Mouse (Mus musculus): ENCODE measurements around the gene Paics. TPM values are rescaled to one million over a fixed set of nuclear protein-coding genes. Genes with fewer than 3 reads are reported as not detected.
A peak's percentile ranks its signal among the peaks of the same experiment; 100 is the strongest.

Gene Paics
- polyA plus RNA-seq, 1 experiment from 2014 or later, result 252 TPM

- H3K27me3 ChIP-seq (ENCODE audit: insufficient read depth, low read length), result no peaks in the 10 kb centered on the region
- DNase-seq (ENCODE audit: low spot score) (peak; percentile 83), ATAC-seq (replicated peaks; ENCODE audit: low FRiP score, low read depth) (peak; percentile 68; the same call in 1 of the 2 replicates)
- peak overlapping the region; percentile 36 for H3K4me2 ChIP-seq (ENCODE audit: low read length)
- 0 out of 2 replicates have a peak, but pooled peaks cover 4% of the 10 kb centered on the region for H3K9me3 ChIP-seq (replicated peaks; ENCODE audit: low read length)
- no peak overlapping the region for H3K4me3 ChIP-seq (replicated peaks; ENCODE audit: low read depth, low read length)
- TF ChIP-seq CTCF (IDR thresholded peaks at IDR 0.05; ENCODE audit: low read depth), result no peak
- H3K36me3 ChIP-seq (ENCODE audit: insufficient read depth, low read length), result peaks cover 16% of the 10 kb centered on the region
- H3K27ac ChIP-seq, result peak overlapping the region; percentile 80
- WGBS, result 52% methylated on average over 7 of the region's 7 CpGs
- 0 out of 2 replicates have a peak, but pooled peaks cover 3% of the 10 kb centered on the region for H3K4me1 ChIP-seq (replicated peaks; ENCODE audit: insufficient read depth, low read length)
- H3K9ac ChIP-seq (ENCODE audit: low read depth, low read length), result no peak overlapping the region
These were observed 21.8 kb upstream of the Paics start for GRCm38 (mm10) chr5:76929180-76929877.

- Histone ChIP-seq H3K9ac (ENCODE audit: low read depth, low read length) (no peak overlapping the region), H3K4me2 (ENCODE audit: low read length) (no peak overlapping the region), H3K27ac (no peak overlapping the region), H3K4me1 (replicated peaks; ENCODE audit: insufficient read depth, low read length) (no peaks in the 10 kb centered on the region), H3K4me3 (replicated peaks; ENCODE audit: low read depth, low read length) (no peak overlapping the region), H3K27me3 (ENCODE audit: insufficient read depth, low read length) (no peaks in the 10 kb centered on the region), H3K36me3 (ENCODE audit: insufficient read depth, low read length) (no peaks in the 10 kb centered on the region), H3K9me3 (replicated peaks; ENCODE audit: low read length) (no peaks in the 10 kb centered on the region)
- WGBS, result 95% methylated on average over 8 of the region's 8 CpGs
- ATAC-seq (replicated peaks; ENCODE audit: low FRiP score, low read depth), result no peak
- no peak for DNase-seq (ENCODE audit: low spot score)
- no peak for TF ChIP-seq CTCF (IDR thresholded peaks at IDR 0.05; ENCODE audit: low read depth)
These were observed 11.4 kb upstream of the Paics start for GRCm38 (mm10) chr5:76939717-76940116.

GRCm38 (mm10) chr5:76941975-76942374, 9.1 kb upstream of the Paics start:
- peak overlapping the region; percentile 37; the same call in 1 of the 2 replicates for H3K27ac ChIP-seq
- DNase-seq (ENCODE audit: low spot score), result no peak
- no peak for ATAC-seq (replicated peaks; ENCODE audit: low FRiP score, low read depth)

GRCm38 (mm10) chr5:76942505-76942904, 8.6 kb upstream of the Paics start:
- DNase-seq (ENCODE audit: low spot score), result no peak
- no peak overlapping the region for H3K4me3 ChIP-seq (replicated peaks; ENCODE audit: low read depth, low read length)
- H3K27ac ChIP-seq, result peak overlapping the region; percentile 64
- ATAC-seq (replicated peaks; ENCODE audit: low FRiP score, low read depth), result peak; percentile 89
- no peaks in the 10 kb centered on the region for H3K9me3 ChIP-seq (replicated peaks; ENCODE audit: low read length)
- no peaks in the 10 kb centered on the region for H3K36me3 ChIP-seq (ENCODE audit: insufficient read depth, low read length)
- 53% methylated on average over 4 of the region's 4 CpGs for WGBS
- H3K4me2 ChIP-seq (ENCODE audit: low read length), result no peak overlapping the region
- H3K27me3 ChIP-seq (ENCODE audit: insufficient read depth, low read length), result no peaks in the 10 kb centered on the region
- no peak for TF ChIP-seq CTCF (IDR thresholded peaks at IDR 0.05; ENCODE audit: low read depth)
- H3K9ac ChIP-seq (ENCODE audit: low read depth, low read length), result no peak overlapping the region
- H3K4me1 ChIP-seq (replicated peaks; ENCODE audit: insufficient read depth, low read length), result peaks cover 10% of the 10 kb centered on the region; the same call in 1 of the 2 replicates

More at GRCm38 (mm10) chr5:76941975-76942374, 9.1 kb upstream of the Paics start:
- Histone ChIP-seq H3K9ac (ENCODE audit: low read depth, low read length) (no peak overlapping the region), H3K4me1 (replicated peaks; ENCODE audit: insufficient read depth, low read length) (peaks cover 5% of the 10 kb centered on the region; the same call in 1 of the 2 replicates), H3K36me3 (ENCODE audit: insufficient read depth, low read length) (no peaks in the 10 kb centered on the region), H3K9me3 (replicated peaks; ENCODE audit: low read length) (no peaks in the 10 kb centered on the region), H3K4me3 (replicated peaks; ENCODE audit: low read depth, low read length) (no peak overlapping the region), H3K27me3 (ENCODE audit: insufficient read depth, low read length) (no peaks in the 10 kb centered on the region), H3K4me2 (ENCODE audit: low read length) (no peak overlapping the region)
- WGBS, result 74% methylated on average over 4 of the region's 4 CpGs
- no peak for TF ChIP-seq CTCF (IDR thresholded peaks at IDR 0.05; ENCODE audit: low read depth)

GRCm38 (mm10) chr5:76944965-76945677, 6.0 kb upstream of the Paics start:
- Histone ChIP-seq H3K27me3 (ENCODE audit: insufficient read depth, low read length) (no peaks in the 10 kb centered on the region), H3K36me3 (ENCODE audit: insufficient read depth, low read length) (no peaks in the 10 kb centered on the region), H3K9me3 (replicated peaks; ENCODE audit: low read length) (no peaks in the 10 kb centered on the region), H3K4me1 (replicated peaks; ENCODE audit: insufficient read depth, low read length) (peaks cover 10% of the 10 kb centered on the region; the same call in 1 of the 2 replicates), H3K4me2 (ENCODE audit: low read length) (no peak overlapping the region), H3K27ac (no peak overlapping the region; the same call in 1 of the 2 replicates), H3K4me3 (replicated peaks; ENCODE audit: low read depth, low read length) (no peak overlapping the region), H3K9ac (ENCODE audit: low read depth, low read length) (no peak overlapping the region)
- WGBS, result 43% methylated on average over 6 of the region's 6 CpGs
- ATAC-seq (replicated peaks; ENCODE audit: low FRiP score, low read depth), result no peak
- no peak for TF ChIP-seq CTCF (IDR thresholded peaks at IDR 0.05; ENCODE audit: low read depth)
- DNase-seq (ENCODE audit: low spot score), result no peak

GRCm38 (mm10) chr5:76945678-76946033, 5.5 kb upstream of the Paics start:
- no peak overlapping the region; the same call in 1 of the 2 replicates for H3K27ac ChIP-seq
- 91% methylated on average over 2 of the region's 2 CpGs for WGBS
- no peak overlapping the region for H3K4me3 ChIP-seq (replicated peaks; ENCODE audit: low read depth, low read length)
- no peak for TF ChIP-seq CTCF (IDR thresholded peaks at IDR 0.05; ENCODE audit: low read depth)
- no peaks in the 10 kb centered on the region for H3K27me3 ChIP-seq (ENCODE audit: insufficient read depth, low read length)
- H3K36me3 ChIP-seq (ENCODE audit: insufficient read depth, low read length), result no peaks in the 10 kb centered on the region
- H3K9ac ChIP-seq (ENCODE audit: low read depth, low read length), result no peak overlapping the region
- ATAC-seq (replicated peaks; ENCODE audit: low FRiP score, low read depth), result no peak
- H3K4me2 ChIP-seq (ENCODE audit: low read length), result no peak overlapping the region
- DNase-seq (ENCODE audit: low spot score), result no peak
- H3K4me1 ChIP-seq (replicated peaks; ENCODE audit: insufficient read depth, low read length), result peaks cover 10% of the 10 kb centered on the region; the same call in 1 of the 2 replicates
- H3K9me3 ChIP-seq (replicated peaks; ENCODE audit: low read length), result no peaks in the 10 kb centered on the region

All from kidney, postnatal 0 days (tissue).